Mouse (Mus musculus) thymus, postnatal 10 days (tissue): ENCODE results near the gene Dpp6.

Experiments
- DNase-seq, 2 experiments: peaks; one replicate each; pipeline ENCODE4 v3.0.0; 2021; ENCODE audit warnings: low spot score in 2 of 2

The Dpp6 gene

GRCm38 (mm10) chr5:27375841-27376240 lies 558.8 kb downstream of the Dpp6 start:
- no peak for DNase-seq

DNA sequence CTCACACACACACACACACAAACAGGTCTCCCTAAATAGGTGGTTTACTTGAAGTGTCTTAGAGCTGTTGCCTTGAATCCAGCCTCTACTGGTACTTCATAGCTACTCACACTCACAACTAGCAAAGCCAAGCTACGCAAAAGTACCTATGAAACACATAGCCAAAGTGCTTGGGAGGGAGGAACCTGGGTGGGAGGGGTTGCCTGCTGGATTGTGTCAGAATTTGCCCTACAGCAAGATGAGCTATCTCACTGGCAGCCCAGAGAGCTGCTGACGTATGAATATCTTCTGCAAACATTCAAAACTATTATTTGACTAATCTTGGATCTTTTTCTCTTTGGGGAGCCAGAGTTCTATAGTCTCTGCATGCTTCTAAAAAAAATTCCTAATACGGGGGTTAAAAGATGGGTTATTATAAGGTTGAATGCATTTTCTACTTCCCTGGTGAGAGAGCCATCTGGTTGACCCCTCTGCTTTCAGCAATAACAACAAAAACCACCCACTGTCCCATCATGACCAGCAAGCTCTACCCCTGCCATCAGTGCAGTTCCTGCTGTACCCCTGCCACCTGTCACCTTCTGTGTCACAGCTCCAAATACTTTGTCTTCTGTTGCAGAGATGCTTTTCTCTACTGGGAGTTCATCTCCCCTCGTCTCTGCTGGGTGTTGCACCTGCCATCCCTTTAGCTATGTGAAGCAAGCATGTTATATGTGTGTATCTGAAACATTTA lies 563.8 kb downstream of the Dpp6 start:
- DNase-seq = no peak

- no peak for DNase-seq
Observed at GRCm38 (mm10) chr5:27398371-27398770, 581.4 kb downstream of the Dpp6 start.

GRCm38 (mm10) chr5:27399111-27399510 lies 582.1 kb downstream of the Dpp6 start:
- no peak for DNase-seq

- no peak for DNase-seq
Observed at GRCm38 (mm10) chr5:27402616-27403015, 585.6 kb downstream of the Dpp6 start.

DNA sequence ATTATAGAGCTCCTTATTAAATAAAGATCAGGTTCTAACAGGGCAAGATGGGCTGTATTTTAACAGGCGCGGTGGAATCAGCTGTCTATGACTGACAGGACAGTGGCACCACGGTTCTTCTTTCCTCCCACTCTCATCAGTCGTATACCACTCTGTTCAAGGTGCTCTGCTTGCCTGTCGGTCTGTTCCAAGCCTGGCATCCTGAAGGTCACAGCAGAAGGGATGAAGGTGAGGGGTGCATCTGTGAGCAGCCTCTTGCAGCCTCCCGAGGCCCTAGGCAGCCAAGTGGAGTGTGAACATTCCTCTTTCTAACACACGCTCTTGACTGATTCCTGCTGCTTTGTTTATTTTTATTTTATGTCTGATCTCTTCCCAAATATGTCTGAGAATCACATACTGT lies 591.9 kb downstream of the Dpp6 start:
- DNase-seq = no peak

DNA sequence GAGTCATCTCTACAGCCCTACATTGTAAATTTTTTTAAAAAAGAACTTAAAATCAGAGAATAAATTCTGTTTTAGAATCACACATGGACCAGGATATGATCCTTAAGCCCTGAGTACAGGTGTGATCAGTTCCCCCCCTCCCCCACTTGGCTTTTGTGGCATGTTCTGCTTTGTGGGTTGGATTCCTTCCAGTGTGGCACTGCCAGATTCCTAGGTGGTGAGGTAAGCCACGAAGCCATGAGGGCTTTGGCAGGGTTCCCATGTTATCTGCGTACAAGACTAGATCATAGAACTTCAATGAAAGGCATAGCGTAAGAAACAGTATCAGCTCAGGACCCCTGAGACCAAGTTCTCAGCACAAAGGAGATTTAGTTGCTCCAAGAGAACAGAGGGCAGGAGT lies 596.0 kb downstream of the Dpp6 start:
- no peak for DNase-seq

- no peak for DNase-seq
Observed at GRCm38 (mm10) chr5:27415518-27415917, 598.5 kb downstream of the Dpp6 start.

- no peak for DNase-seq
Observed at GRCm38 (mm10) chr5:27416571-27416970, 599.6 kb downstream of the Dpp6 start.

DNA sequence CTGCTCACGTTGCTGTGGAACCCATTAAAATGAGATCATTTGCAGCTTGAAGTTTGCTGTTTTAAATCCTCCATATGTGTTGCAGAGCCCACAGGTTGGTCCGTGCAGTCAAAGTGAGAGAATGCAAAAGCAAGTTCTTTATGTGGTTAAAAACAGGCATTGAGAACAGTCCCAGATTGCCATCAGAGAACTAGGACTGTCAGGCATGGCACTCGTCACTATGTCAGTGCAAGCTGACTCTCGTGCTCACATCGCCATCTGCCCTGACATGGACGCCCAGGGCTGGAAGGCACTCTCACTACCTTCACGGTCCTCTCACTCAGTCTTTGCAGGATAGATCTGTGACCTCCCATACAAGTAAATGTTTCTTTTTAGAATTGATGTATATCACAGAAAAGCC lies 600.4 kb downstream of the Dpp6 start:
- DNase-seq = no peak

DNA sequence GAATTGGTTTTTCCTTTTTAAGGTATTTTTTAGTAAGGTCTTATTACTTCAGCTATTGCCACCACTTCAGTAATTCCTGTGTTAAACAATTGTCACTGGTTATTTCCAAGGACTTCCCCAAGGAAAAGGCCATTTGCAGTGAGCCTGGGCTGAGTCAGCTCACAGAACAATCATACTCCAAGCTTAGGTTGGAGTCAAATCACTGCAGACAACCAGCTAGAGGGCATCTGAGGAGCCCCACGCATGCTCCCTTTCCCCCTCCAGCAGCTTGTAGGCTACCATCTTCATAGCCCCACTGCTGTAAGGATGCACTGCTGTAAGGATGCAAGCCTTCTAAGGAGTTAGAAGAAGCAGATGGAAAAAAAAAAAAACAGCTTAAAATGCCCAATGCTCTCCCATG lies 601.9 kb downstream of the Dpp6 start:
- no peak for DNase-seq

- no peak for DNase-seq
Observed at GRCm38 (mm10) chr5:27421090-27421635, 604.2 kb downstream of the Dpp6 start.

DNA sequence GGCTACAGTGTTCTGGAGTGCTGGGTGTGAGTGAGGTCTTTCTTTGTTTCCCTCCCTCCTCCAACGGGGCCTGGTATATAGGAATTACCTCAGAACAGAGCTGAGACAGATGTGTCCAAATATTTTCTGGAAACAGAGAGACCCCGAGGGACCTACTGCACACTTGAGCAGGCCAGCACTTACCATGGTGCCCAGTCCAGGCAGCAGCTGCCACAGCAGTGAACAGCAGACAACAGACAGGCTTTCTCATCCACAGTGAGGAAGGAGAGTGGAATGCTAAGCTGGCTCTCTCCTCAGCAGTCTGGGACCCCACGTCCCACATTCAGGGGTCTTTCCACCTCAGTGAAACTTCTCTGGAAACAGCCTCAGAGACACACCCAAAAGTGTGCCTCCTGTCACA lies 606.8 kb downstream of the Dpp6 start:
- DNase-seq = no peak

DNA sequence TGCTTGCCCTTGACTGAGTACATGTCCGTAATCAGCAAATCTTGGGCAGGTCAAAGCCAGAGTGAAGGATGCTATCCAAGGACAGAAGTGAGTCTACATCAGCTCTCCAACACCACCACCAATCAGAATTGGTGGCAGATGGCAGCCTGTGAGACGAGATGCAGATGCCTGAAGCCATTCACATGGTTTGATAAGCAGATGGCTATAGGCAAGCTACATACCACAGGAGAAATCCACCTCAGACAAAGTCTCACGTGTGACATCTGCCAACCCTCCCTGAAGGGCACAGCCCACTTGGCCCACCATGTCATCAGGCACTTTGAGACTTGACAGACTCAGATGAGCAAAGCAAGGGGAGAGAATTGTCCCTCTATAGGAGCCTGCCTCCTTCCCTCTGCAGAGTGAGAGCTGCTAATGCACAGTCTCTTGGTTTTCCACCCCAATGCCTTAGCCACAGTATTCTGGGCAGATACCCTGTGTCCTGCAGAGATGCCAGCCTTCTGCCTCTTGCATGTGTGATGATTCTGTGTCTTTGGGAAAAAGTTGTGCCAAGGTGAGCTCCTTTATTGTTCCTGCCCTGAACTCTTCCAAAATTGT lies 607.6 kb downstream of the Dpp6 start:
- no peak for DNase-seq

DNA sequence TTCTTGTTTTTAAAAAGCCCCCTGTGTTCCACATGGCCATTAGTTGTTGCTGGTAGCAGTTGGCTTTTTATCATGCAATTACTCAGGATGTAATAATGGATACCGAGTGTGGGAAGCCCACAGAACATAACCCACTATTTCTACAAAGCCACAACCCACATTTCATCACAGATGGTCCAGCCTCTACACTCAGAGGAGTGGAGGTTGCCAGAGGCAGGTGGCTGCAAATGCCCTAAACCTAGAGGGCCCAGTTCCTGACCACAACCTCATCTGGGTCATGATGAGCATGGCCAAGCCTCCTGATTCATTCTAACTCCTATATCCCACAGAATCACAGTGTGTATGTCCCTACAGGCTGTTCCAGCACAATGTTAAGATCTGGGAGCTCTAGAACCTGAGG lies 609.2 kb downstream of the Dpp6 start:
- no peak for DNase-seq

DNA sequence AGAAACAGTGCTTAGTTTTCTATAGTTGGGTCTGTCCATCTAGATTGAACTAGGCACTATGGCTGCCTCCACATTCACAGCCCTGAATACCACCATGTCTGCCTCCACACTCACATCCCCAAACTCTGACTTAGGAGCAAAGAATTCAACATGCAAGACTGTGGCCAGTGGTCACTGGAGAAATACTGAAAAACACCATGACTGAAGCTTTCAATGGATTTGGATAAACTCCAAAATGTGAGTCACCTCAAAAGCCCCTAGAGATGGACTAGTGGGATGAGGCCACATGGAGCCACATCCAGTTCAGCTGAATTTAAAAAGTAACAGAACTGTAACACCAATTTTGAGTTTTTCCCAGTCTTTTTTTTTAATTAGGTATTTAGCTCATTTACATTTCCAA lies 616.6 kb downstream of the Dpp6 start:
- DNase-seq = no peak

GRCm38 (mm10) chr5:27453201-27453845 lies 636.3 kb downstream of the Dpp6 start:
- DNase-seq = no peak

DNA sequence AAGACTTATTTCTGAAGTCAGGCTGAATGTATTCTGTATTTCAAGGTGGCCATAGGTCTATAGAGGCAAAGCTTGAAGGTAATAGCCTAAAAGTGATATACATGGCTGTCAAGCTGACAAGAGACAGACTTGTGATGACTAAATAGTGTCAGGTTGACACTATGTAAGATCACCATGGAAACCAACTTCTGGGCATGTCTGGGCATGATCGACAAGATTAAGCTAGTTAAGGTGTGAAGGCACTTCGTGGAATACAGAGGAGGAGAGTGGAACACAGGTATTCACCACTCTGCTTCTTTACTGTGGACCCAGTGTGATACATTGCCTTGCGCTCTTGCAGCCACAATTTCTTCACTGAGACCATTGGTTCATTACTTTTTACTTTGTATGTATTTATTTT lies 637.4 kb downstream of the Dpp6 start:
- DNase-seq = no peak

DNA sequence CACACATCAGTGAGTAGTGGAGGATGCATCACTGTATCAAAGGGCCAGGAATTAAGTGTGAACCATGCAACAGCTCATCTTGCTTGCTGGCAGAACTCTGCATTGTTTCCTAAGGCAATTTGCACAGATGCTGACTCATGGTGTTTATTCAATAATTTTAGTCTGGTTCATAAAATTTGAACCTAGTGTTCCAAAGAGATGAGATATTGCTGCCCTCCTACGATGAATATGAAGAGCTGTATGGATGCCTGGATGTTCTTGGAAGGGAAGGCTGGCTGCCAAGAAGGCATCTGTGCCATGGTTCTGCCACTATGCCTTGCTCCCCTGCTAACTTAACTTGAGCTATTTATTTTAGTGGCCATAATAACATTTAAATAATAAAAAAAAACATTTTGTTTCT lies 640.0 kb downstream of the Dpp6 start:
- no peak for DNase-seq

GRCm38 (mm10) chr5:27457686-27458085 lies 640.7 kb downstream of the Dpp6 start:
- no peak for DNase-seq

DNA sequence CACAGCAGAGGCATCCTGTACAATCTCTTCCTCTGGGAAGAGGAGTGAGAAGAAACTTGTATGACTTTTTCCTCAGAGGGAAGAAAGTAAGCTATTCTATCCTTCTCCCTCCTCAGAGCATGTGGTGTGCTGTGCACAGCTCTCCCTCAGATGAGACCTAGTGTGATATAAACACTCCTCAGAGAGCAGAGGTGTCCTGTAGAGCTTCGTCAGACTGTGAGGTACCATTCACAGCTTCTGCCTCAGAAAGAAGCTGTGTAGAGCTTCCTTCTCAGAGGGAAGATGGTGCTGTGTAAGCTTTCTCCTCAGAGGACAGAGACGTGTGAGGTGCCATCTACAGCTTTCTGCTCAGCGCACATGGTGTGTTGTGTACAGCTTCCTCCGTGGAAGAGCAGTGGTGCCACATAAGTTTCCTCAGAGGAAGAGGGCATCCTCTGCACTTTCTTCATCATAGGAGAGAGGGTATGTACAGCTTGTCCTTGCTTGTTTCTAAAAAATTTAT lies 658.0 kb downstream of the Dpp6 start:
- DNase-seq = no peak

GRCm38 (mm10) chr5:27481706-27482105 lies 664.7 kb downstream of the Dpp6 start:
- no peak for DNase-seq

DNA sequence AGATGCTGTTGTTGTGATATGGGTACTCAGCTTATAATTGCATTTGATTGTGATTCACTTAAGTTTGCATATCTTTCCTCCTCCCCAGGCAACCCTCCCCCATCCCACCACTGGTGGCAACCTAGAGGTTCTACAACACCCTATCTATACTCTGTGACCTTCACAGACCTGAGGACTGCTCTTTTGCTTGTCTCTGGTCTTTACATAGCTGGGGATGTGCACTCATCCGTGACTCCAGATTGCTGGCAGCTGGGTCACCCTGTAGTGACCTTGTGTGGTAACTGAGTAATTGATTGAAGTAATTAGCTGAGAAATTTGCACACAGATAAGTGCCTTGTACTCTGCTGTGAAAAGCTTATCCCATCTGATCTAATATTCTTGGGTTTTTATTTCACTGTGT lies 669.1 kb downstream of the Dpp6 start:
- no peak for DNase-seq
